Mouse (Mus musculus): ENCODE measurements around the gene Mdc1. TPM values are rescaled to one million over a fixed set of nuclear protein-coding genes. Genes with fewer than 3 reads are reported as not detected.

Gene Mdc1
- 10 to 100 TPM; 12.1 to 16.5 TPM for total RNA-seq (2021)

- DNase-seq (ENCODE audit: extremely low spot score in 1 of 2, low spot score in 1 of 2), result peak; percentile 95 to 96
Observed at GRCm38 (mm10) chr17:35841076-35841950, at the start of gene Mdc1. TSS of gene Mdc1 (plus strand) at chr17:35841515.

- DNase-seq (ENCODE audit: extremely low spot score in 1 of 2, low spot score in 1 of 2), result no peak
Observed at GRCm38 (mm10) chr17:35792837-35793236, 48.5 kb upstream of the Mdc1 start.

- DNase-seq (ENCODE audit: extremely low spot score in 1 of 2, low spot score in 1 of 2), result no peak
Observed at GRCm38 (mm10) chr17:35795099-35795498, 46.2 kb upstream of the Mdc1 start.

- no peak for DNase-seq (ENCODE audit: extremely low spot score in 1 of 2, low spot score in 1 of 2)
Observed at GRCm38 (mm10) chr17:35795656-35796055, 45.7 kb upstream of the Mdc1 start.

- no peak for DNase-seq (ENCODE audit: extremely low spot score in 1 of 2, low spot score in 1 of 2)
Observed at GRCm38 (mm10) chr17:35796835-35797234, 44.5 kb upstream of the Mdc1 start.

GRCm38 (mm10) chr17:35800905-35801304 is 40.4 kb upstream of the Mdc1 start:
- DNase-seq (ENCODE audit: extremely low spot score in 1 of 2, low spot score in 1 of 2), result no peak

GRCm38 (mm10) chr17:35803020-35803419 is 38.3 kb upstream of the Mdc1 start:
- DNase-seq (ENCODE audit: extremely low spot score in 1 of 2, low spot score in 1 of 2), result no peak

- DNase-seq (ENCODE audit: extremely low spot score in 1 of 2, low spot score in 1 of 2), result no peak
Observed at GRCm38 (mm10) chr17:35803858-35804399, 37.4 kb upstream of the Mdc1 start.

GRCm38 (mm10) chr17:35808073-35808472 is 33.2 kb upstream of the Mdc1 start:
- DNase-seq (ENCODE audit: extremely low spot score in 1 of 2, low spot score in 1 of 2), result no peak

- no peak for DNase-seq (ENCODE audit: extremely low spot score in 1 of 2, low spot score in 1 of 2)
Observed at GRCm38 (mm10) chr17:35809395-35809794, 31.9 kb upstream of the Mdc1 start.

- no peak for DNase-seq (ENCODE audit: extremely low spot score in 1 of 2, low spot score in 1 of 2)
Observed at GRCm38 (mm10) chr17:35810900-35811648, 30.2 kb upstream of the Mdc1 start.

- DNase-seq (ENCODE audit: extremely low spot score in 1 of 2, low spot score in 1 of 2), result no peak
Observed at GRCm38 (mm10) chr17:35812307-35812706, 29.0 kb upstream of the Mdc1 start.

GRCm38 (mm10) chr17:35812736-35813135 is 28.6 kb upstream of the Mdc1 start:
- DNase-seq (ENCODE audit: extremely low spot score in 1 of 2, low spot score in 1 of 2), result no peak

GRCm38 (mm10) chr17:35813245-35813647 is 28.1 kb upstream of the Mdc1 start:
- peak in 1 of 2 experiments; percentile 38 for DNase-seq (ENCODE audit: extremely low spot score in 1 of 2, low spot score in 1 of 2)

- no peak for DNase-seq (ENCODE audit: extremely low spot score in 1 of 2, low spot score in 1 of 2)
Observed at GRCm38 (mm10) chr17:35813653-35814052, 27.7 kb upstream of the Mdc1 start.

- no peak for DNase-seq (ENCODE audit: extremely low spot score in 1 of 2, low spot score in 1 of 2)
Observed at GRCm38 (mm10) chr17:35814678-35815077, 26.6 kb upstream of the Mdc1 start.

- DNase-seq (ENCODE audit: extremely low spot score in 1 of 2, low spot score in 1 of 2), result no peak
Observed at GRCm38 (mm10) chr17:35815836-35816235, 25.5 kb upstream of the Mdc1 start.

- DNase-seq (ENCODE audit: extremely low spot score in 1 of 2, low spot score in 1 of 2), result no peak
Observed at GRCm38 (mm10) chr17:35816686-35817085, 24.6 kb upstream of the Mdc1 start.

- DNase-seq (ENCODE audit: extremely low spot score in 1 of 2, low spot score in 1 of 2), result no peak
Observed at GRCm38 (mm10) chr17:35817226-35817625, 24.1 kb upstream of the Mdc1 start.

- no peak for DNase-seq (ENCODE audit: extremely low spot score in 1 of 2, low spot score in 1 of 2)
Observed at GRCm38 (mm10) chr17:35820111-35820510, 21.2 kb upstream of the Mdc1 start.
